Mouse (Mus musculus) midbrain, embryonic 11.5 days (tissue): ENCODE data around the gene Ubap2. TPM values are rescaled to one million over a fixed set of nuclear protein-coding genes. Genes with fewer than 3 reads are reported as not detected.

Experiments used
- ATAC-seq: fragments of 200-750 bp; cut with Nextera tagmentation; 2 replicates; pipeline ENCODE4 v1.8.0; 2017; ENCODE audit warnings: moderate TSS enrichment, moderate library complexity; ENCODE audit not compliant: low FRiP score
- DNase-seq: peaks from one replicate; pipeline ENCODE4 v3.0.0; 2015; ENCODE audit warnings: low spot score; ENCODE audit errors: missing footprints
- H3K27ac ChIP-seq: fragments of 300-500 bp; sonication (generic); 2 replicates; pipeline ENCODE4 v1.5.1; 2014; ENCODE audit warnings: low read depth, low read length
- H3K27me3 ChIP-seq: fragments of 300-500 bp; sonication (generic); 2 replicates; pipeline ENCODE4 v1.6.1; 2014; ENCODE audit warnings: mild to moderate bottlenecking, low read length, moderate library complexity, mixed read lengths; ENCODE audit not compliant: control insufficient read depth, insufficient read depth
- H3K36me3 ChIP-seq: fragments of 300-500 bp; sonication (generic); 2 replicates; pipeline ENCODE4 v1.6.1; 2014; ENCODE audit warnings: mild to moderate bottlenecking, low read length, moderate library complexity, mixed read lengths; ENCODE audit not compliant: control insufficient read depth, insufficient read depth
- H3K4me1 ChIP-seq: fragments of 300-500 bp; sonication (generic); 2 replicates; pipeline ENCODE4 v1.6.1; 2014; ENCODE audit warnings: low read length; ENCODE audit not compliant: control insufficient read depth, insufficient read depth
- H3K4me2 ChIP-seq: fragments of 300-500 bp; sonication (generic); 2 replicates; pipeline ENCODE4 v1.6.1; 2014; ENCODE audit warnings: mild to moderate bottlenecking, moderate library complexity
- H3K4me3 ChIP-seq: fragments of 300-500 bp; sonication (generic); 2 replicates; pipeline ENCODE4 v1.5.1; 2014; ENCODE audit warnings: low read depth, low read length
- H3K9ac ChIP-seq: fragments of 300-500 bp; sonication (generic); 2 replicates; pipeline ENCODE4 v1.6.1; 2014; ENCODE audit warnings: low read length
- H3K9me3 ChIP-seq: fragments of 300-500 bp; sonication (generic); 2 replicates; pipeline ENCODE4 v1.6.1; 2016; ENCODE audit warnings: low read length; ENCODE audit not compliant: control insufficient read depth
- WGBS: fragments of 180-500 bp; shearing (Covaris S2); extraction: QIAGEN DNeasy Blood & Tissue Kit; methylation state at CpG from one replicate; pipeline ENCODE4 v1.1.7; 2014; 5-methylcytosine and 5-hydroxymethylcytosine counted together
- polyA plus RNA-seq: library from polyadenylated mRNA; unstranded; fragments of >200 nt; fragmentation: Nextera tagmentation; extraction: Ambion mirVana; gene quantifications from 2 replicates; pipeline ENCODE4 v1.2.1, GENCODE M21; 2014

The Ubap2 gene
- 60.5 and 67.0 TPM in 2 replicates for polyA plus RNA-seq

DNA sequence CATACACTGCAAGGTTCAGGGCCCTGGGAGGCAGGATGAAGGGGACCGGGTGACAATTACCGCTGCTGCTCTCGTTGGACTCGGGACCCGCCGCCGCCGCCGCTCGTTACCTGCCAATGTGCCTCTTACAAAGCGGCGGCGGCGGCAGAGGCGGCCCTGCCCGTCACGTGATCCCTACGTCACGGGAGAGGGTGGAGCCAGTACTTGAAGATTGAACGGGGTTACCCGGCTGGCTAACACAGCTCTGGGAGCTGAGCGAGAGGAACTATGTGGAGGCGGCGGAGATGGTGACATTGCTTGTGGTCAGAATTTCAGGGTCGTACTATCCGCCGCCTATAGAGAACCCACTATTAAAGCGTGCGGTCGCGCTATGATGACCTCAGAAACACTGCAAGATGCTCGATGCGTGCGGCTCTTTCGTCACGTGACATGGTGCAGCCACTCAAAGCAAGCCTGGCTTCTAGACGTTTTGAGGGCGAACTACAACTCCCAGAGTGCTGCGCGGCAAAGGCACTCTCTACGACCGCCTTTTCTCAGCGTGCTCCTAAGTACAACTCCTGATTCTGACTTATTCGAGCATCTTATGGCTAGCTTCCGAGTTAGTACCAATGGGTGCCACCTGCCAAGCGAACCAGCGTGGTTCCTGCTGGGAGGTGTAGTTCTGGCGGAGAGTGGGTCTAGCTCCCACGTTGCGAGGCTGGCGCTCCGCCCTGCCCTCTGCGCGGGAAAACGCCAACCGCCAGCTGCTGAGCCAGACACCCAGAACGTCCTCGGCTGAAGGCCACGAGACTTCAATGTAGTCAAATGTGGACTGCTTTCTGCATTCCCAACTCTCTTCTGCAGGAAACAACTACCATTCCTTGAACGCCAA, at the start of gene Ubap2:
Gene Ubap2 (minus strand): TSS at position 165 of the 871 bp plus-strand sequence.
- no peaks in the 10 kb centered on the region for H3K36me3 ChIP-seq
- H3K27me3 ChIP-seq, result no peaks in the 10 kb centered on the region
- H3K27ac ChIP-seq, result peak within 1 kb of the TSS; percentile 67
- peak within 1 kb of the TSS; percentile 82 for H3K4me2 ChIP-seq
- peak; percentile 99 for DNase-seq
- no peaks in the 10 kb centered on the region for H3K9me3 ChIP-seq
- peaks cover 20% of the 10 kb centered on the region for H3K4me1 ChIP-seq
- WGBS, result under 1% methylated on average over 60 of the region's 60 CpGs
- ATAC-seq, result peak; percentile 97
- H3K4me3 ChIP-seq, result peak within 1 kb of the TSS; percentile 86
- H3K9ac ChIP-seq, result peak within 1 kb of the TSS; percentile 94

DNA sequence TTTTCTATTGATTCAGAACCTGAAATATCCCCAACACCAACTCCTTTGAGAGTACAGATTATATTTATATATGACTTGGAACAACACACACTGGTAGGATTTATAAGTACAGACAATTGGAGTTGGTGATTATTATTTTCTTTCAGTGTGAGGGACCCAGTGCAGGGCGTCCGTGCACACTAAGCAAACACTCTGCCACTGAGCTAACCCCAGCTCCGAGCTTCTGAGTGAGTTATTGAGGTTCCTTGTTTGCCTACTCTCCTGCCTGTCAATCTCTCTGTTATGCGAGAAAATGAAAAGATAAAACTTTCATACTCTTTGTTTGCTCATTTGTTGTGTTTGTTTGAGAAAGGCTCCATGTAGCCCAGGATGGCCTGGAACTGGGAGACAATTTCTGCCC, 46.0 kb upstream of the Ubap2 start:
- no peak overlapping the region for H3K4me3 ChIP-seq
- H3K27ac ChIP-seq, result no peak overlapping the region
- no peaks in the 10 kb centered on the region for H3K27me3 ChIP-seq
- 74% methylated on average over 4 of the region's 4 CpGs for WGBS
- no peaks in the 10 kb centered on the region for H3K4me1 ChIP-seq
- H3K36me3 ChIP-seq, result no peaks in the 10 kb centered on the region
- no peak overlapping the region for H3K9ac ChIP-seq
- no peak for DNase-seq
- no peak overlapping the region for H3K4me2 ChIP-seq
- no peaks in the 10 kb centered on the region for H3K9me3 ChIP-seq
- ATAC-seq, result no peak

DNA sequence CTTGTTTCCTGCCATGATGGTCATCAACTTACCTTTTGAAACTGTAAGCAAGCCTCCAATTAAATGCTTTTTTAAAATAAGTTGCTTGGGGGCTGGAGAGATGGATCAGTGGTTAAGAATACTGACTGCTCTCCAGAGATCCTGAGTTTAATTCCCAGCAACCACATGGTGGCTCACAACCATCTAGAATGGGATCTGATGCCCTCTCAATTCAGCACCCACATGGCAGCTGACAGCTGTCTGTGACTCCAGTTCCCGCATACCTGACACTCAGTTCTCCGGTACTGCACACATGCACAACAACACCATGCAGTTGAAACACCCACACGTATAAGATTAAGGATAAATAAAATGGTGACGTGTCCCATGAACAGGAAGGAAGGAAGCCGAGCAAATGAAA, 43.3 kb upstream of the Ubap2 start:
- Histone ChIP-seq H3K27me3 (no peaks in the 10 kb centered on the region), H3K9me3 (no peaks in the 10 kb centered on the region), H3K27ac (no peak overlapping the region), H3K36me3 (no peaks in the 10 kb centered on the region), H3K4me1 (peaks cover 7% of the 10 kb centered on the region), H3K4me3 (no peak overlapping the region), H3K9ac (no peak overlapping the region), H3K4me2 (no peak overlapping the region)
- no peak for DNase-seq
- 86% methylated on average over 5 of the region's 5 CpGs for WGBS
- no peak for ATAC-seq

GRCm38 (mm10) chr4:41315173-41315572, 40.2 kb upstream of the Ubap2 start:
- H3K4me3 ChIP-seq, result peak overlapping the region; percentile 81
- no peaks in the 10 kb centered on the region for H3K27me3 ChIP-seq
- WGBS, result 55% methylated on average over 8 of the region's 8 CpGs
- peaks cover 9% of the 10 kb centered on the region for H3K4me1 ChIP-seq
- peak overlapping the region; percentile 10 for H3K9ac ChIP-seq
- H3K36me3 ChIP-seq, result no peaks in the 10 kb centered on the region
- H3K27ac ChIP-seq, result peak overlapping the region; percentile 0; the same call in 1 of the 2 replicates
- DNase-seq, result no peak
- H3K9me3 ChIP-seq, result no peaks in the 10 kb centered on the region
- peak overlapping the region; percentile 37 for H3K4me2 ChIP-seq
- peak; percentile 28 for ATAC-seq

DNA sequence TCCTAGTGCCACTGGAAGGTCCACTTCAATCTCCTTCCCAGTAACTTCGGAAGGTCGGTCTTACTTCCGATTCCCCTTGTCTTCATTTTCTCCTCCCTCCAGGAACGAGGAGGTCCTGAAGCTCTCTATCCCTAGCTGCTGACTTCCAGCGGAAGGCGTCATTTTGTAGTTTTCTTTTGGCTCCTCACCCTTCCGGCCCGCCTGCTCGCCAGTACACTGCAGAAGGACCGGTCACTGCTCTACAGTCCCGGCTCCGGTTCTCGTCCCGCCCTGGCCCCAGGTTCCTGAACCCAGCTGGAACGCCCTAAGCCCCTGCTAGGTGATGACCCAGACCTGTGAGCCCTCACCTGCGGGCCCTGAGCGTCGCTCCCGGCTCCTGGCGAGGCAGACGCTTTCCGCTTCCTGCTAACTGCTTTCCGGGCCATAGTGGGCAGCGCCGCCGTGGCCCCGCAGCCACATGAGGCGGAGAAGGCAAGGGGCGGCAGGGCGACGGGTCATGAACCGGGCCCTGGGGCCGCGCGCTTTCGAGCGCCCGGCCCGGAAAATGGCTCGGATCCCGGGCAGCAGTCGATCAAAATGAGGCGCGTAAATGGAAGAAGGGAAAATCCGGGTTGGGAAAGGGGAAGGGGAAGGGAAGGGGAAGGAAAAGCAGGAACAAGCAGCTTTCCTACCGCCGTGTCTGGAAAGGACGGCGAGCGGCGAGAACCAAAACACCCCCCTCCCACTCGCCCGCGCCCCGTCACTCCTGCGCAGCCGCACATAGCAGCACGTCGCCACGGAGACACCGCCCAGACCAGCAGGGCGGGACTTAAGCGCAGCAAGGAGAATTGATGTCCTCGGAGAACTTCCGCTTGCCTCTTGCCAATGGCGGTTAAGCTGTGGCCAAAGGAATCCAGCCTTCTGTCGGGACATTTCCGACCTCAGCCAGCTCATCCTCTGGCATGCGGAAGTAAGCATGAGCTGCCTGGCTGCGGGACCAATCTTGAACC, 39.5 kb upstream of the Ubap2 start, which contains the start of gene Dcaf12:
Gene Dcaf12 (minus strand): TSS at position 749 of the 989 bp plus-strand sequence.
- H3K27me3 ChIP-seq, result no peaks in the 10 kb centered on the region
- peak; percentile 99 for ATAC-seq
- under 1% methylated on average over 70 of the region's 70 CpGs for WGBS

GRCm38 (mm10) chr4:41313722-41314121, 38.8 kb upstream of the Ubap2 start:
- whole genome bisulfite sequencing, result 23% methylated on average over 14 of the region's 14 CpGs
- ATAC-seq, result no peak
- H3K27ac ChIP-seq, result no peak overlapping the region

More for the DNA sequence above, 39.5 kb upstream of the Ubap2 start, which contains the start of gene Dcaf12:
- Histone ChIP-seq H3K9ac (peak within 1 kb of the TSS; percentile 89), H3K36me3 (peaks cover 2% of the 10 kb centered on the region; the same call in 1 of the 2 replicates), H3K9me3 (no peaks in the 10 kb centered on the region), H3K4me2 (peak within 1 kb of the TSS; percentile 83), H3K4me3 (peak within 1 kb of the TSS; percentile 81), H3K4me1 (peaks cover 9% of the 10 kb centered on the region), H3K27ac (peak within 1 kb of the TSS; percentile 63)
- peak; percentile 97 for DNase-seq

DNA sequence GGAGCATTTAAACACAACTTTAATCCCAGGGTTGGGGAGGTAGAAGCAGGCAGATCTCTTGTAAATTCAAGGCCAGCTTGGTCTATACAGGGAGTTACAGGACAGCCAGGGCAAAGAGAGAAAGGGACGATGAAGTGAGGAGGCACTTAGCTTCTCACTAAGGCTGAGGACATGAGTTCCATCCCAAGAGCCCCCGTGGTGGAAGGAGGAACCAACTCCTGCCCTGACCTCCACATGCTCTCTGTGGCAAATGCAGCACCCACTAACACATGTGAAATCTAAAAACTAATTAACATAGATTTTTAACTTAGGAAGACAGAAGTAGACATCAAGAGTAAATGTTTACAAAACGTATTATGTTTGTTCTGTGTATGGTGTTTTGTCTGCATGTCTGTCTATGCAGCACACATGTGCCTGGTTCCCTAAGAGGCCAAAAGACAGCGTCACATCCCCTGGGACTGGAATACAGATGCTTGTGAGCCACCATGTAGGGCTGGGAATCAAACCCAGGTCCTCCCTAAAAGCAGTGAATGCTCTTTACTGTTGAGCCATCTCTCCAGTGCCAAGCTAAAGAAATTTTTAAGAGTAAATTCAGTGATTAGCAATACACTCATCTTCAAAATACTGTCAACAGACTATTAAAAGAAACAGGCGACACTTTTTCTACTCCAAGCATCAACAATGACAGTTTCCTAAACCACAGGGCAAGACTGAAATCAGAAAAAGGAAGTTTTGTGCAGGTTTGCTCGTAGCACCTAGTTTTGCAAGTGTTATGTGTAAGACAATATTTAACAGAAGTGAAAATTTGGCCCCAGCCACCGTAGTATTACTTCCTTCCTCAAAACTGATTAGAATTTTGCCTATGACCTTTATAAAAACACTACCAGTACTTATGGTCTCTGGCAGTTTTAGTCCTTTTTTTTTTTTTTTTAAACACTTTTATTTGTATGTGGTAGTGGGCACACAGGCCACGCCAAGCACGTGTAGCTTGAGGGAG, 35.9 kb upstream of the Ubap2 start:
- Histone ChIP-seq H3K9me3 (no peaks in the 10 kb centered on the region), H3K36me3 (peaks cover 8% of the 10 kb centered on the region), H3K9ac (no peak overlapping the region), H3K4me2 (no peak overlapping the region), H3K4me3 (no peak overlapping the region), H3K4me1 (peaks cover 9% of the 10 kb centered on the region), H3K27ac (no peak overlapping the region), H3K27me3 (no peaks in the 10 kb centered on the region)
- ATAC-seq (no peak), DNase-seq (no peak)
- 91% methylated on average over 9 of the region's 9 CpGs for WGBS

More at GRCm38 (mm10) chr4:41313722-41314121, 38.8 kb upstream of the Ubap2 start:
- peaks cover 4% of the 10 kb centered on the region; the same call in 1 of the 2 replicates for H3K36me3 ChIP-seq
- H3K4me1 ChIP-seq, result peaks cover 9% of the 10 kb centered on the region
- H3K27me3 ChIP-seq, result no peaks in the 10 kb centered on the region
- H3K4me2 ChIP-seq, result peak overlapping the region; percentile 83
- no peak for DNase-seq
- H3K9me3 ChIP-seq, result no peaks in the 10 kb centered on the region
- peak overlapping the region; percentile 89 for H3K9ac ChIP-seq
- H3K4me3 ChIP-seq, result peak overlapping the region; percentile 81

DNA sequence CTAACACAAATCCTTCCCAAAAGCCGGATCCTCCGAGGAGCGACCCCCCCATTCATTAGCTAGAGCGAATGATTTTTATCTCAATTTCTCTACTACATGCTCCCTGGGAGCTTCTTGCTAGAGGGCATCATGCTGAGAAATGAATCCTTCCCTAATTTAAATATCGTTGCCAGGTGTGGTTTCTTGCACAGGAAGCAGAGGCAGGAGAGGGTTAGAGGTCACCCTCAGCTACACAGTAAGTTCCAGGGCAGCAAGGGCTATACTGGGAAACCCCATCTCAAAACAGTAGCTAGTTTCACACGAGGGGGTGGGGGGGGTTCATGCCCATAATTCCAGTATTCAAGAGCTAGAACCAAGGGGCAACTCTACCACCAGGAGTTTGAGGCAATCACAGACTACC, 32.5 kb upstream of the Ubap2 start:
- H3K4me1 ChIP-seq, result no peaks in the 10 kb centered on the region
- H3K4me2 ChIP-seq, result no peak overlapping the region
- no peaks in the 10 kb centered on the region for H3K27me3 ChIP-seq
- H3K27ac ChIP-seq, result no peak overlapping the region
- no peak for DNase-seq
- H3K9ac ChIP-seq, result no peak overlapping the region
- peaks cover 11% of the 10 kb centered on the region for H3K36me3 ChIP-seq
- no peak overlapping the region for H3K4me3 ChIP-seq
- no peaks in the 10 kb centered on the region for H3K9me3 ChIP-seq
- WGBS, result 90% methylated on average over 6 of the region's 6 CpGs
- ATAC-seq, result no peak
